Mouse (Mus musculus) lung, postnatal 0 days (tissue): Measurements from ENCODE around the gene Rnf43.

Source experiments
- CTCF ChIP-seq: IDR thresholded peaks from 2 replicates; pipeline ENCODE4 v1.5.1; 2016; ENCODE audit warnings: antibody characterized with exemption, mild to moderate bottlenecking
- EP300 ChIP-seq: IDR thresholded peaks from 2 replicates; pipeline ENCODE4 v1.6.1; 2016; ENCODE audit warnings: antibody characterized with exemption, mild to moderate bottlenecking, control low read depth

DNA sequence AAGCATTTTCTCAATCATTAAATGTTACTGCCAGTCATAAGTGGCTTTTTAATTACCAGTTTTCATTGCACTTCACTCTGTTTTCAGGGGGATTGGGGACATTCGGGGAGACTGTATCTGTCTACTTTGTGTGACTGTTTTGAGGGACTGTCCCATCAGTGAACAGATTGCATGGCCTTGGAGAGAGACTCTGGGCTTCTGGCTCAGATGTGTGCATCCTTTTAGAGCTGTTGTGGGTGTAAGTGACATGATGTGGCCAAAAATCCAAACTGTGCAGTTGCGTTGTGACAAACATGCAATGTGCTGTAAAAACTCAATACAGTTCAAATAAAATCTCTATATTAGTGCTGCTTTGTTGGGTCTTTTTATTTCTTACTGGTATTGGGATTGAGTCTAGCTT is 46.6 kb upstream of the Rnf43 start:
- TF ChIP-seq EP300 = no peak
- TF ChIP-seq CTCF = no peak
